Mouse (Mus musculus) adrenal gland, postnatal 10 days (tissue): ENCODE data around the gene Gm49486. TPM values are rescaled to one million over a fixed set of nuclear protein-coding genes. Genes with fewer than 3 reads are reported as not detected.
A peak's percentile ranks its signal among the peaks of the same experiment; 100 is the strongest.
"Not testable (repeated sequence)": the region's sequence is repeated elsewhere in the genome, so short reads cannot be mapped to it uniquely, and the experiment has no call there.

Experiments used
- DNase-seq: peaks from one replicate; pipeline ENCODE4 v3.0.0; 2021; ENCODE audit warnings: mixed read lengths
- total RNA-seq, 2 experiments: library from RNA; stranded (reverse); gene quantifications; 2 replicates each; pipeline ENCODE4 v1.2.3; 2021

Gm49486 gene
- total RNA-seq, 2 experiments from 2014 or later: 0.24 to 0.45 TPM

DNA sequence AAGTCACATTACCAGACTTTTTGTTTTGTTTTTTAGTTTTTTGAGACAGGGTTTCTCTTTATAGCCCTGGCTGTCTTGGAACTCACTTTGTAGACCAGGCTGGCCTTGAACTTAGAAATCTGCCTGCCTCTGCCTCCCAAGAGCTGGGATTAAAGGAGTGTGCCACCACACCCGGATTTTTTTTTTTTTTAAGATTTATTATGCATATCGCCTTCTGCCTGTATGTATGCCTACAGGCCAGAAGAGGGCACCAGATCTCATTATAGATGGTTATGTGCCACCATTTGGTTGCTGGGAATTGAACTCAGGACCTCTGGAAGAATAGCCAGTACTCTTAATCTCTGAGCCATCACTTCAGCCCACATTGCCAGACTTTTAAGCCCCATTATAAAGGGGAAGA lies 3.4 kb upstream of the Gm49486 start:
- DNase-seq: not testable (repeated sequence)

DNA sequence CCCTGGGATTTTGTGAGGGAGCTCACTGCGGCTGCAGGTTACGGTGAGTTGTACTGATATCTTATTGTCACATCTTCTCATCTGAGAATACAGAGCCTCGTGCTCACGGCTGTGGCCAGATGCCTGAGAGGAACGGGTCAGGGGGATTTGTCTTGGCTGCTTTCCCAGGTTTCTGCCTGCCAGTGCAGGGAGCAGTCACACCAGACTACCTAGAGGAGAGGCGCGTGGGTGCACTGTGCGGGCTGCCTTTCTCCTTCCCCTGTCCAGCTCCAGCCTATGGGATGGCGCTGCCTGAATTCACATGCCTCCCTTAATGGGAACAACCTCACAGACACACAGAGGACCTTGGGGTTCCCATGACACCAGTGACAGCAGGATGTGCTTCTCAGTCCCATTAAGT lies 6.1 kb downstream of the Gm49486 start:
- no peak for DNase-seq

DNA sequence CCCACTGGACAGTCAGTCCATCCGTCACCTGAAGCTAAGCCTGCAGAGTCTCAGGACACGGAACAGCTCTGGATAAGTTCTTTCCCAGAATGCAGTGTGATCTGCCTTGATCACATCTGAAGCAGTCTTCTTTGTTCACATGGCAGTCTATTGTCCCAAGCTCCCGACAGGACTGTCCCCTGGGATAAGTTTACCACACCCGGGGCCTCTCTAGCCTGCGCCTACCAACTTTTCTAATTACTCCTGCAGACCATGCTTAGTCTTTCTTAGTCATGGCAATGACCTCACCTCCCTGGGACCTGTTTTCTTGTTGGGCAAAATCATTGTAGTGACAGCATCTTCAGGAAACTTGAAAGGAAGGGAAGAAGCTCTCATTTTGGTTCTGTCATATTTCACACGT lies 8.8 kb downstream of the Gm49486 start:
- DNase-seq: no peak

DNA sequence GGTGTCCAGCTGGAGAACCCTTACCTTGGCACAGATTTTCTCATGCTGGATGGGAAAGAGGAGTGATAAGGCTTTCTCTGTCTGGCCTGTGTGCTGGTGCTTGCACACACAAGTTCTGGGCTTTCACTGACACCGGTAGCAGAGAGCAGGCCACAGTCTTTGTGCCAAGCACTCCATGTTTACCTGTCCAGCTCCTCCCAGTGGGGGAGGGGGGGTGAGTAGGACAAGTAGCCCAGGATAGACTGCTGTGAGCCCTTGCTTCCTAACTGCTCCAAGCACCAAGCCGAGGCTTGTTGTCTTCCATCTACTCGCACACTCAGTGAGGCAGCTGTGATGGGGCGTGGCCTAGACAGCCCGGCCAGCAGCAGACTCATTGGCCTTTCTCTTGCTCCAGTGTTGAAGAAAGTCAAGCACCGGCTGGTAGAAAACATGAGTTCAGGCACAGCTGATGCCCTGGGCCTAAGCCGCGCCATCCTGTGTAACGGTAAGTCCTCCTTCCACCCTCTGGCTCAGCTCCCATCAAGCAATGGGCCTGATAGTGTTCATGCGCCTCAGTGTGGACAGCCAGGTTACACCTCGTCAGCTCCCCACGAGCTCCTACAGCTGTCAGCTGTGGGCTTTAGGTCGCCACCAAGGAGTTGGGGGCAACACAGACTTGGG lies 13.5 kb downstream of the Gm49486 start:
- DNase-seq: no peak

DNA sequence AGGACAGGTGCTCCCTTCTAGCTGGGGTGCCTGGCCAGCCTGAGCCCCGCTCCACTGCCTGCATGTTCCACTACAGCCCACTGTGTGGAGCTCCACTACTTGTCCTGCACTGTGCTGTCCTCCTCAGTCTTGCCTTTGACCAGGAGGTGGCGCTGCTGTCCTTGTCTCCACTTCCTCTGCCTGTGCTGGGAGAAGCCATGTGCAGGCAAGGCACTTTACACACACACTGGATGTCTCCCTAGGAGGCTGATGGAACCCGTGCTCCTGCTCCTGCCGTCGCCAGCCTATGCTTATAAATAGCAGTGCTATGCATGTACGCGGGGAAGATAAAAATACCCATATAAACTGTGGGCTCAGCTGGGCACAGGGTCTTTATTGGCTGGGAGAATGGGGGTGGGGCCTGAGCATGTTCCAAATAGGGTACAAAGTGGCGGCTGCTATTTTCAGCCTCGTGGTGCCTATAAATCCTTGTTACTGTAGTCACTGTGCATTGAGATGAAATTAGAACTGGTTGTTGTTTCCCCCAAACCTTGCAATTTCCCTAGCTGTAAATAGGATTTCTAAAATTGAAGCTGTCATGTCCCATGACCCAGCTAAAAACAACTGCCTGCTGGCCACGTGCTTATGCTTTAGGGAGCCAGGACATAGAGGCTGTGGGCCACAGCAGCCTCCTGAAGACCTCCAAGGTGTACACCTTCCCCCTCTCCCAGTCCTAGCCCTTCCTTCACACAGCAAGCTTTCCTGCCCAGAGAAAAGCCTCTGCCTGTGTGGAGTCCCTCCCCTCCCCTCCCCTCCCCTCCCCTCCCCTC lies 14.2 kb downstream of the Gm49486 start:
- DNase-seq: peak; percentile 96

DNA sequence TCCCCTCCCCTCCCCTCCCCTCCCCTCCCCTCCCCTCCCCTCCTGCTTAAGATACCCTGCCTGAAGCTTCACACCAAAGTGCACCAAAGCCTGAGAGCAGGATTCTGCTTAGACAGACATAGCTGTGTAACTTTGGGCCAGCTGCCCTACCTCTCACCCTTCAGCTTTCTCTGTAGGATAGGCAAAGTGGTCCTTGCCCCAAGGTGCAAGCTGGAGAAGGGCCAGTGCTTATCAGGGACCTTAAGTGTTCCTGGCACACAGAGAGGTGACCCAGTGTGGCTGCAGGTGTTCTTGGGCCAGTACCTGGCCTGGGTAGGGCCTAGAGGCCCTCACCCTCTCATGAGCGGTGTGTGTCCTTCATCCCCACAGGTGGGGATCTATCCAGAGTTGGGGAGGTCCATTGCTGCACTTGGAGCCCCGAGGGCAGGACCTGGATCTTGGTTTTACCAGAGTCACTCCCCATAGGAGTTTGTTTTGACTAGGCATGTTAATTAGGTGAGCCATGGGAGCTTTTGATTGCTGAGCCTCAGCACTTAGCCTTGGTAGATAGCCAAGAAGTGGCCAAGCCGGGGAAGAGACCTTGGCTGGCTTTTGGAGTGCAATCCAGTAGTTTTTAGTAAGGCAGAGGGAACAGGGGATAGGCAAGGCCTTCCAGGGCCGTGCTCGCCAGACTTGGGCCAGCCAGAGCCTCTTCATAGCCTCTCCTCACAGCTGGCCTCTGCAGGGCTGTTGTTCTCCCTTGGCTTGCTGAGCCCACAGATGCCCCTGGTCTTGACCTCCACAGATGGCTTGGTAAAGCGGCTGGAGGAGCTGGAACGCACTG lies 15.1 kb downstream of the Gm49486 start:
- peak; percentile 67 for DNase-seq

DNA sequence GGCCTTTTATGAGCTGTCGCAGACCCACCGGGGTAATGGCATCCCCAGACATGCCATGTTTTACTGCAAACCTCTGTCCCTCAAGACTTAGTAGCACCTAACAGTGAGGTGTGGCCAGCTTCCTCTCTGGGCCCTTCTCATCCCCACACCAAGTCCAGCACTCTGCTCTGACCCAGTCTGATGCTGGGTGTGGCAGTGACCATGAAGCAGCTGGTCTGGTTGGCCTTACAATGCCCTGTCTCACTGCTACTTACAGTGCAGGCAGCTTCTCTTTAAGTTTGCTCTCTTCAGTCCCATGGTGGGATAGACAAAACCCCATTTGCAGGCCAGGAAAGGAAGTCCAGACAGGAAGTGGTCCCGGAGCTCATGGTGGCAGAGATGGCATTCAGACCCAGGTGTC lies 16.1 kb downstream of the Gm49486 start:
- DNase-seq: no peak

DNA sequence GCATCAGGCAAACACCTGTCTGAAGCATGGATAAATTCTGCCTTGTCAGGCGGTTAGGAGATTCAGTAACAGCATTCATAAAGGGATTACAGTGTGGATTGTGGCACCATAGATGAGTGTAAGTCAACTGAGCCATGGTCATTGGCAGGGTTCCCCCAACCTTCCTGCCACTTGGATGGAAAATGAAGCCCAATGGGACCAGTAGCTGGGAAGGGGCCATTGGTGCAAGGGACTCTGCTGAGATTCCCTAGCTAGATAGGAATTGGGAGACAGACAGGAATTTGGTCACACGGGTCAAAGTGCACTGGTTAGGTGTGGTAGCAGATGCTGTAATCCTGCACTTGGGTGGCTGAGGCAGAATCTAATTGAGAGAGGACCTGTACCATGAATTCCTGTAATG lies 21.0 kb downstream of the Gm49486 start:
- DNase-seq: peak; percentile 68

DNA sequence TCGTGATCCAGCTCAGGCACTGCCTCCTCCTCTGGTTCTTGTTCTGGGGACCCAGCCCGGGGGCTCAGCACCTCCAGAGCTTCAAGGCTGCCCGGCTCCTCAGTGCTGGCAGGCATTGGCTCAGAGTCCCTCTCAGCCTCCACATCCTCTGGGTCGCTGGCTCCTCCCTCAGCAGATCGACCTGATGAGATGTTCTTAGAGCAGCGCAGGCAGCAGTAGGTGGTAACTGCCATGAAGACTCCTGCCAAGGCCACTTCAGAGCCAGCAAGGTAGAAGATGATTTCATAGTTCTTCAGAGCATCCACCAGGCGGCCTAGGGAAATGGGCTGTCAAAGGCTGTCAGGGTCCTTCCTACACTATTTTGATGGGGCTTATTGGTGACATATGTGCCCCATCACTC lies 22.0 kb downstream of the Gm49486 start:
- DNase-seq: no peak

DNA sequence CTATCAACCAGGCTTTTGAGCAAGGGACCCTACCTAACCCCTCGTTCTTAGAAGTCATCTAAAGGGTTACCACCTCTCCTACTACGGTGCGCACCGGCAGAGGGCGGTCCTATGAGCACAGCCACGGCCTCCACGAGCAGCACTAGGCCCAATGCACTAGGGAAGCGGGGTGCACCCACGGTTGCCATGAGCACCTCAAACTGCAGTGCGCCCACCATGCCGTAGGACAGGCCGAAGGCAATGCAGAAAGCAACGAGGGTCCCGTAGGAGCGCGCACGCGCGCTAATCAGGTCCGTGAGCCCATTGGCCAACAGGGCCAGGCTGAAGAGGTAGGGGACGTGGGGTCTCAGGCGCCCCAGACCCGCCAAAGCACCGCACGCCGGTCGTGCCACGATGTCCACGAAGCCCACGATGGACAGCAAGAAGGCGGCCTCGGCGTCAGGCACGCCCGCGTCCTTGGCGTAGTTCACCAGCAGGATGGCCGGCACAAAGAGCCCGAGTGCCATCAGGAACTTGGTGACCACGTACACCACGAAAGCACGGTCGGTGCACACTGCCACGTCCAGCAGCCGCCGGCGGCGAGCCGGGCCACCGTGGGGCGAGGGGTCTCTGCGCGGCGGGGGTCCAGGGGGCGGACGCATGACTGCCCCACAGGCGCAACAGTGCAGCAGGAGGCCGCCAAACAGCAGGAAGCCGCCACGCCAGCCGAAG lies 22.7 kb downstream of the Gm49486 start:
- no peak for DNase-seq

DNA sequence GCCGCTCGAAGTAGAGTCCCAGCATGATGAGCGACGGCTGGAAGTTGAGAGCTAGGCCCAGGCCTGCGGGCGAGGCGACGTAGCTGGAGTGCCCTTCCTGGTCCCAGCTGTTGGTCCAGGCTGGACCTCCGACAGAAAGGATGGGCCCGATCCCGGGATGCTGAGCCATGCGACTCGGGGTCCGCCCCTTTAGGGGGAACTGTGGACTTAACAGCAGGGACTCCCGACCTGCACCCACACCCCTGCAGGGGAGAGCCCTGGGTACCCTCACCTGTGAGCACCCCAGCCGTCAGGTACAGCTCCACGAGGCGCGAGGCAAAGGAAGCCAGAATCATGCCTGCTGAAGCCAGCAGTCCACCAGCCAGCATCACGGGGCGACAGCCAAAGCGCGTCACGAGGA lies 23.4 kb downstream of the Gm49486 start:
- DNase-seq: no peak

DNA sequence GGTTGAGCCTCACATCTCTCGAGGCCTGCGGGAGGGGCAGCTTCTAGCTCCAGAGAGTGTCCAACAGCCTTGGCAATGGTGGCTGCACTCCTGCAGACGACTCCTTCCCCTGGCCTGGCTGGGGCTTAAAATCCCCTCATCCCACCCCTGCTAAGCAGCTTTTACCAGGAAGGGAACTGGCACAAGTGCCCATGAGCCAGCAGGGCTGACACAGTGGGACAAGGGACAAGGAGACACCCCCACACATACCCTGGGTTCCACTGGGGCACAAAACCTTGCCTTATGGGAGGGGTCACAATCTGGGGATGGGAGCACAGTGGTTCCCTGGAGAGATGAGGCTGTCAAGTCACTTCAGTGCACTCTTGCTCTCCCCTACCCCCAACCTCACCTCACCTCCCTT lies 25.5 kb downstream of the Gm49486 start, which contains the start of gene Slc16a8:
TSS of gene Slc16a8 (minus strand) at position 101 of the 400 bp plus-strand sequence.
- no peak for DNase-seq

DNA sequence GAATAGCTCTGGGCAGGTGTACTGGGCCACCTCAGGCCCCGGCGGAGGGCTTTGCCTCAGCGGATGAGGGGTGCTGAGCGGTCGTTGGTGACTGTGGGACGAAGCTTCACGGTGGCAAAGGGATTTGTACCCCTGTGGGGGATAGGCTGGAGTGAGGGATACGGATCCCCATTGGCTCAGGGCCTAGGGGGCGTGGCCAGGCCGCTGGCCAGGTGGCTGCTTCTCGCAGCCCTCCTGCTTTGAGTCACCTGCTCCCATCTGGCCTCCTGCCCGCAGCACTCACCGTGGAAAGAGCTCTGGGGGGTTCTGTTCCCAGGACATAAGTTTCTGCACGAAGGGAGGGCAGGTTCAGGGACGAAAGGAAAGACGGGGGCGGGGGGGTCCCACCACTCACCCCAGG lies 29.3 kb downstream of the Gm49486 start:
- DNase-seq: no peak

DNA sequence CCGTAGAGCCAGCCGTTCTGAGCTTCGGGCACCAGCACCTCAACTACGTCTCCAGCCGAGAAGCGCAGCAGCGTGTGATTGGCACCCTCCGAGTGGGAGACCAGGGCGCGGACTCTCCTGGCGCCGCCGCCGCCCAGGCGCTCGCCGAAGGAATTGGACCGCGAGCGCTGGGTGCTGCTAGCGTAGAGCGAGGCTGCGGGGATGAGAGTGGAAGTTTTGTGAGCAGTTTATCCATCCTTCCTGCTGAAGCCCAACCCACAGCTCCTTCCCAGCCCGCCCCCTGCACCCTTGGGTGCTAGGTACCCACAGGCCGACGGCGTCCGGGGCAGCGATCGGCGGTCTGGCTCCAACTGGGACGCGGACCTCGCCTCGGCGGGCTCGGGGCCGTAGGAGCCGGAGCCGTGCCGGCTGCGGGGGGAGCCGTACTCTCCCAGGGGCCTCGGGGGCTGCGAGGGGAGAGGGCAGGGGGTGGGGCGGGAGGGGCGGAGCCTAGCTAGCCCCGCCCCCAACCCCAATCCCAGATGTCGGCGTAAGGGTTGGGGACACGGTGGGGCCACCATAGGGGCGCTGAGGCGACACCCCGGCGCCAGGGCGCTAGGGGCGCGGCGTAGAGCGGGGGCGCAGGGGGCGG lies 32.0 kb downstream of the Gm49486 start:
- peak; percentile 35 for DNase-seq

DNA sequence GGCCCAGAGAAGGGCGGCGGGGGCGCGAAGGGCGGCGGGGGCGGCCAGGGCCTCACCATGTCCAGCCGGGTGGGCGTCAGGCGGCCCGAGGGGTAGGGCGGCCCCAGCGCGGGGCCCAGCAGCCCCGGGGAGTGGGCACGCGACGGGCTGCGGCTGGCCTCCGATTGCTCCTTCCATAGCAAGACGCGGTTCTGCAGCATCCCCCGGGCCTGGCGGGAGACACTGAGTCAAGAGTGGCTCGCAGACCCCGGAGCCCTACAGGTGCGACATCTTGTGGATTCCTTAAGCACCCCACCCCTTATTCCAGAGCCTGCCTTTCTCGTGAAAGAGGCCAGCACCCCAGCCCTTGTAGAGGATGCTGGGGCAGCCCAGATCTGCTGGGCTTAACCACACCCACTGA lies 32.6 kb downstream of the Gm49486 start:
- DNase-seq: no peak

DNA sequence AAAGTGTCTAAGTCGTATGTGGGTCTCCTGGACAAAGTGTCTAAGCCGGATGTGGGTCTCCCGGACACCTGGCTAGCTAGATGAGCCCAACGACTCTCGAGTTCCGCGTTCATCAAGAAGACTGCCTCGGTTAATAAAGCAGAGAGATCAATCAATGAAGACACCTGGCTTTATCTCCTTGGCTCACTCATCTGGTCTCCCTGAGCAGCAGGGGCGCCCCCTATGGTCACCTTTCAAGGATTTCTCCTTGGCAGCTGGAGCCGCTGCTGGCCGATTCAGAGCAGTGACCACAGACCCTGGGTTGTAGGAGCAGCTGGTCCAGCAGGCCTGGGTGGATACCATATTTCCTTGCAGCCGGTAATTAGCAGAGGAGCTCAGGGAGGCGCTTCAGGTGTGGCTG lies 33.2 kb downstream of the Gm49486 start:
- peak; percentile 42 for DNase-seq

DNA sequence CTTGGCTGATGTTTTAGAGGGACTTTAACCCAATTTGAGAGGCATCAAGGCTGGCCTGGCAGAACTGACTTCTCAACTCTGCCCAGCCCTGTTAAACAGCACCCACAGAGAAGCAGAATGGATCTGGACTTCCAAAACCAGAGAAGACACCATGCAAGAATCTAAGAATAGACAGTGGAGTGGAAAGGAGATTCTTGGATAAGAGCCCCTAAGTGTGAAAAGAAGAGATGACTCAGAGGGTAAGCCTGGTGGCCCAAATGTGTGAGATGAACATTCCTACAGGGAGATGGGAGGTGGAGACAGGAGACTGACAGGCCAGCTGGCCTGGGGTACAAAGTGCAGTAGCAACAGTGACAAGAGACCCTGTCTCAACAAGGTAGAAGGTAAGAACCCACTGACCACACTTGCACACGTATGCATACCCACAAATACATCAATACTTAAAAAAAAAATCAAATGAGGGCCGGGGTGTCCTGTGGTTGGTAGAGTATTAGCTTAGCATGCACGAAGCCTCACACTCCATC lies 33.7 kb downstream of the Gm49486 start:
- DNase-seq: no peak

DNA sequence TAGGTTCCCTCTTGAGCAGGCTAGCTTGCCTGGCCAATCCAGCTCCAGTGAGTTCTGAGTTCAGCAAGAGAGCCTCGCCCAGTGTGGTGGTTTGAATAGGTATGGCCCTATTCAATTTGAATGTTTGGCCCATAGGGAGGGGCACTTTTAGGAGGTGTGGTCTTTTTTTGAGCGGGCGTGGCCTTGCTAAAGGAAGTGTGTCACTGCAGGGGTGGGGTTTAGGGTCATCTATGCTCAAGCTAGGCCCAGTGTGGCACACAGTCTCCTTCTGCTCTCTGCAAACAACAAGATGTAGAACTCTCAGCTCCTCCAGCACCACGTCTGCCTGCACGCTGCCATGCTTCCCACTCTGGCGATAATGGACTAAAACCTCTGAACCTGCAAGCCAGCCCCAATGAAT lies 34.5 kb downstream of the Gm49486 start:
- no peak for DNase-seq

DNA sequence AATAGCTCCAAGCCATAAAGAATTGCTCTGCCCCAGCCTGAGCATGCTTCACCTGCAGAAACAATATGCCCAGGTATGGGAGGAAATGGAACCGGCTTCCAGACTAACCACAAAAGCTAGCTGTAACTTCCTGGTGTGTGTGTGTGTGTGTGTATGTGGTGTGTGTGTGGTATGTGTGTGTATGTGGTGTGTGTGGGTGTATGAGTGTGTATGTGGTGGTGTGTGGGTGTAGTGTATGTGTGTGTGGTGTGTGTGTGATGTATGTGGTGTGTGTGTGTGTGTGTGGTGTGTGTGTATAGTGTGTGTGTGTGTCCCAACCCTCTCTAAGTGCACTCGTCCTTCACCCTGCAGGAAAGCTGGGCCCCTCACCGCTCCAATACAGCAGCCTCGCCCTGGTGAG lies 36.2 kb downstream of the Gm49486 start:
- DNase-seq: no peak

DNA sequence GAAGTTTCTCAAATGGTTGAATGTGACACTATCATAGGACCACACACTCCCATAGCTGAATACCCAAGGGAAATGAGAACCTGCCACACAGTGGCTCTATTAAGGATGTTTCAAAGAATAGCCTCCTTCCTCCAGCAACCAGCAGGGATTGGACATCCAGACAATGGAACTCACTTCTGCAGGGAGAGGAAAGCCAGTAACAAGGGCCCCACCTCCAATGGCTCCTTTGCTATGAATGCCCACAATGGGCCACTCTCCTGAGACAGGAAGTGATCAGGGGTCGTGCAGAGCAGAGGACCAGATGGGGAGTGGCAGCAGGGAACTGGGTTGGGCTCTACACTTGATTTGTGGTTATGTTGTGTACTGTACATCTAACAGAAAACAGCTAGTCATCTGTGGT lies 39.3 kb downstream of the Gm49486 start:
- no peak for DNase-seq

DNA sequence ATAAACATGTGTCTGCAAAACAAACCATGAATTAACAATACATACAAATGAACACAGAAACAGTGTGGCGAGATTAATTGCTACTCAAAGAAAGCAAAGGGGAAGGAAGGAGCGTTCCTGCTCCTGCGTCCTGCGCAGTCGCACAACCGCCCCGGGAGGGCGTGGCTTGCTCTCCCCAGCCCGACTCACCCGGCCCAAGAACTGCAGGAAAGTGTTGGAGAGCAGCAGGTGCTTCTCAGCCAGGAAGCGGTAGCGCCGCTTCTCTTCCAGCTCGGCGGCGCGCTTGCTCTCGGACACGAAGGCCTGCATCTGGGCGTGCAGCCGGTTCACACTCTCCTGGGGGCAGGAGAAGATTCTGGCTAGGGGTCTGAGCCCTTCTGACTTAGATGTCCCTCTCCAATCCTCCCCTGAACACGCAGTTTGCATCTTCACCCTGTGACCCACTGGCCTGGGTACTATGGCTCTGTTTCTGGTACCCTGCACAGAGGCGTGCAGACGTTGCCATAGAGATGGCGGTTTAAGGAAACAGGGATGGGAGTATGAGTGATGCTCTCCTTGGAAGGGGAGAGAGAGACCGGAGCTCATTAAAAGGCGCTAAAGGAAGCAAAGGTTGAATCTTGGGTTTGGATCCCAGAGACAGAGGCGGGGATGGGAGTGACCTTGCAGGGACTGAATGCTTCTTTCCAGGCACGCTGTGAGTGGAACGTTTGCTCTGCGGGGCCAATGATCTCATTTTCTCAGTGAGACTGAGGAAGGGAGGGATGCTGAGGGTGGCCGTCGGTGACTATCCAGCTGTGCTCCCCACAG lies 41.3 kb downstream of the Gm49486 start:
- DNase-seq: peak; percentile 87
